Mouse (Mus musculus) kidney, adult 11 months (tissue): ENCODE results near the gene Dcaf10.

Experiments used
- DNase-seq: peaks from one replicate; pipeline ENCODE4 v3.0.0; 2022

Dcaf10 gene

GRCm38 (mm10) chr4:45421519-45422260 lies 79.8 kb downstream of the Dcaf10 start:
- DNase-seq, result peak; percentile 83

- no peak for DNase-seq
Observed at GRCm38 (mm10) chr4:45422640-45423039, 80.7 kb downstream of the Dcaf10 start.

GRCm38 (mm10) chr4:45423406-45423805 lies 81.5 kb downstream of the Dcaf10 start:
- DNase-seq, result no peak

- DNase-seq, result no peak
Observed at GRCm38 (mm10) chr4:45426724-45427457, 85.0 kb downstream of the Dcaf10 start.
